Mouse (Mus musculus) G1E (cell line): ENCODE data around the gene Oas1g.
"Not testable (repeated sequence)": the region's sequence is repeated elsewhere in the genome, so short reads cannot be mapped to it uniquely, and the experiment has no call there.

ENCODE experiments used
- CTCF ChIP-seq: IDR thresholded peaks from 2 replicates; pipeline ENCODE4 v1.5.1; 2012; ENCODE audit warnings: low read depth, low read length, inconsistent platforms, mixed read lengths
- GATA1 ChIP-seq: IDR thresholded peaks from 2 replicates; pipeline ENCODE4 v1.6.1; 2012; ENCODE audit warnings: borderline replicate concordance, low read length, inconsistent platforms, mixed read lengths
- GATA2 ChIP-seq: IDR thresholded peaks from 2 replicates; pipeline ENCODE4 v1.6.1; 2012; ENCODE audit warnings: low read depth, low read length, inconsistent platforms, borderline replicate concordance
- POLR2AphosphoS5 ChIP-seq: IDR thresholded peaks from 2 replicates; pipeline ENCODE4 v1.6.1; 2012; ENCODE audit warnings: low read depth, low read length, inconsistent platforms; ENCODE audit not compliant: insufficient replicate concordance
- TAL1 ChIP-seq: conservative IDR thresholded peaks from 2 replicates; pipeline ENCODE4 v1.6.1; 2012; ENCODE audit warnings: low read depth, low read length, inconsistent platforms, mixed read lengths

- not testable (repeated sequence) for TF ChIP-seq CTCF, TAL1, GATA1, POLR2AphosphoS5, GATA2
Measured at GRCm38 (mm10) chr5:120926311-120926710, 38.9 kb upstream of the Oas1g start.
